Mouse (Mus musculus) G1E (cell line): ENCODE results near the gene Mtf1.

Source experiments
- CTCF ChIP-seq: IDR thresholded peaks from 2 replicates; pipeline ENCODE4 v1.5.1; 2012; ENCODE audit warnings: low read depth, low read length, inconsistent platforms, mixed read lengths
- GATA1 ChIP-seq: IDR thresholded peaks from 2 replicates; pipeline ENCODE4 v1.6.1; 2012; ENCODE audit warnings: borderline replicate concordance, low read length, inconsistent platforms, mixed read lengths
- POLR2AphosphoS5 ChIP-seq: IDR thresholded peaks from 2 replicates; pipeline ENCODE4 v1.6.1; 2012; ENCODE audit warnings: low read depth, low read length, inconsistent platforms; ENCODE audit not compliant: insufficient replicate concordance
- TAL1 ChIP-seq: conservative IDR thresholded peaks from 2 replicates; pipeline ENCODE4 v1.6.1; 2012; ENCODE audit warnings: low read depth, low read length, inconsistent platforms, mixed read lengths

DNA sequence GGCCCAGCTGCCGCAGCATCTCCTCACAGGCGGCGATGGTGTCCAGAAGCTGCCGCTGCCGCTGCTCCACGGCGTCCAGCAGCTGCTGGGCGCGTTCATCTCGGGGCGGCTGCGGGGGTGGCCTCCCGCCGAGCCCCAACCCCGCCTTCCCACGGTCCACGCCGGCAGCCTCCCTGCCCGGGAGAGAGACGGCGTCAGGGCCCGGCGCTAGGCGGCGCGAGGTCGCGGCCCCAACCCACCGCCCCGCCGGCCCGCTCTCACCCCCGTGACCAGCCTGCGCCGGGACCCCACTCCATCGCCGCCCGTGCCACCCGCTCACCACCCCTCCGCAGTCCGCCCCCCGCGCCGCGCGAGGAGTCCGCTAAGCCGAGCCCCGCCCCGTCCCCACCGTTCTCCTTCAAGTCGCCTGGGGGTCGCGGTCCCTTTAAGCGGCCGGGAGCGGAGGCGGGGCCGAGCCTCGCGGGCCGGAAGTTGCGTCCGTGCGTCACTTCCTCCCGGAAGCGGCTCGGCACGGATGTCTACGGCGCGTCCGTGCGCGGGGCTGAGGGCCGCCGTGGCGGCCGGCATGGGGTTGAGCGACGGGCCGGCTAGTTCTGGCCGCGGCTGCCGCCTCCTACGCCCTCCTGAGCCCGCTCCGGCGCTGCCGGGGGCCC is 48.5 kb downstream of the Mtf1 start, which contains the start of gene Yrdc:
- TF ChIP-seq CTCF (no peak), GATA1 (no peak), POLR2AphosphoS5 (no peak), TAL1 (no peak)
